Mouse (Mus musculus) spleen, adult 2 months (tissue): Measurements from ENCODE around the gene B4galnt3. TPM values are rescaled to one million over a fixed set of nuclear protein-coding genes. Genes with fewer than 3 reads are reported as not detected.

Experiments used
- DNase-seq, 2 experiments: peaks; one replicate each; pipeline versions ENCODE4 v3.0.0 to v3.0.0-alpha.2; 2012 to 2021; ENCODE audit warnings: low spot score in 2 of 2, low read depth in 1 of 2
- H3K27ac ChIP-seq: fragments of 200-500 bp; 2 replicates; pipeline ENCODE4 v1.5.1; 2012; ENCODE audit warnings: low read length, inconsistent platforms; ENCODE audit not compliant: insufficient read depth
- H3K27me3 ChIP-seq: fragments of 200-500 bp; 2 replicates; pipeline ENCODE4 v1.6.1; 2012; ENCODE audit warnings: mild to moderate bottlenecking, moderate library complexity, low read length, inconsistent platforms; ENCODE audit not compliant: control insufficient read depth, insufficient read depth
- H3K36me3 ChIP-seq: fragments of 200-500 bp; 2 replicates; pipeline ENCODE4 v1.6.1; 2012; ENCODE audit warnings: mild to moderate bottlenecking, low read length, inconsistent platforms; ENCODE audit not compliant: control insufficient read depth, insufficient read depth
- H3K4me1 ChIP-seq: fragments of 200-500 bp; 2 replicates; pipeline ENCODE4 v1.6.1; 2011; ENCODE audit warnings: inconsistent platforms; ENCODE audit not compliant: control insufficient read depth, insufficient read depth, insufficient read length
- H3K4me3 ChIP-seq: fragments of 200-500 bp; 2 replicates; pipeline ENCODE4 v1.5.1; 2011; ENCODE audit warnings: mild to moderate bottlenecking, inconsistent platforms; ENCODE audit not compliant: insufficient read depth, insufficient read length; ENCODE audit errors: extremely low read depth
- CTCF ChIP-seq: fragments of 200-500 bp; IDR thresholded peaks from 2 replicates; pipeline ENCODE4 v1.5.1; 2011; ENCODE audit warnings: mild to moderate bottlenecking, inconsistent platforms; ENCODE audit not compliant: insufficient read depth, insufficient read length, insufficient replicate concordance; ENCODE audit errors: extremely low read depth
- POLR2A ChIP-seq: fragments of 200-500 bp; IDR thresholded peaks from 2 replicates; pipeline ENCODE4 v1.6.1; 2011; ENCODE audit warnings: low read depth, low read length, inconsistent platforms
- WGBS: fragments of 180-500 bp; shearing (Covaris S2); methylation state at CpG from one replicate; pipeline ENCODE4 v1.1.7; 2018; 5-methylcytosine and 5-hydroxymethylcytosine counted together
- polyA plus RNA-seq: library from polyadenylated mRNA; depleted of rRNA; stranded (reverse); fragments of >200 nt; gene quantifications from 2 replicates; pipeline ENCODE4 v1.2.3, GENCODE M21; 2012

The B4galnt3 gene
- polyA plus RNA-seq, 1 experiment: 0.09 TPM

- Histone ChIP-seq H3K27ac (no peak overlapping the region), H3K4me3 (no peak overlapping the region), H3K4me1 (no peaks in the 10 kb centered on the region), H3K36me3 (no peaks in the 10 kb centered on the region), H3K27me3 (no peaks in the 10 kb centered on the region)
- TF ChIP-seq POLR2A: no peak
- TF ChIP-seq CTCF: no peak
- 70% methylated on average over 4 of the region's 4 CpGs for WGBS
- no peak for DNase-seq
Measured at GRCm38 (mm10) chr6:120274887-120275286, 19.5 kb downstream of the B4galnt3 start.

- Histone ChIP-seq H3K4me1 (no peaks in the 10 kb centered on the region), H3K4me3 (no peak overlapping the region), H3K27ac (no peak overlapping the region), H3K27me3 (no peaks in the 10 kb centered on the region), H3K36me3 (no peaks in the 10 kb centered on the region)
- 72% methylated on average over 8 of the region's 8 CpGs for WGBS
- DNase-seq: no peak
- no peak for TF ChIP-seq CTCF
- TF ChIP-seq POLR2A: no peak
Measured at GRCm38 (mm10) chr6:120274181-120274580, 20.2 kb downstream of the B4galnt3 start.

GRCm38 (mm10) chr6:120264151-120264550, 30.2 kb downstream of the B4galnt3 start:
- Histone ChIP-seq H3K4me3 (no peak overlapping the region), H3K36me3 (no peaks in the 10 kb centered on the region), H3K27me3 (no peaks in the 10 kb centered on the region), H3K27ac (no peak overlapping the region), H3K4me1 (no peaks in the 10 kb centered on the region)
- no peak for TF ChIP-seq CTCF
- TF ChIP-seq POLR2A: no peak
- 26% methylated on average over 6 of the region's 6 CpGs for WGBS
- no peak for DNase-seq

- 86% methylated on average over 7 of the region's 7 CpGs for WGBS
- TF ChIP-seq POLR2A (no peak), CTCF (no peak)
- Histone ChIP-seq H3K27me3 (no peaks in the 10 kb centered on the region), H3K27ac (no peak overlapping the region), H3K4me1 (no peaks in the 10 kb centered on the region), H3K4me3 (no peak overlapping the region), H3K36me3 (no peaks in the 10 kb centered on the region)
- no peak for DNase-seq
Measured at GRCm38 (mm10) chr6:120263608-120264007, 30.8 kb downstream of the B4galnt3 start.

- no peak overlapping the region for H3K27ac ChIP-seq
- TF ChIP-seq POLR2A (no peak), CTCF (no peak)
Measured at GRCm38 (mm10) chr6:120262886-120263531, 31.4 kb downstream of the B4galnt3 start.

GRCm38 (mm10) chr6:120259481-120259880, 34.9 kb downstream of the B4galnt3 start:
- no peak for DNase-seq
- no peak for TF ChIP-seq POLR2A
- TF ChIP-seq CTCF: no peak
- 52% methylated on average over 9 of the region's 9 CpGs for WGBS
- no peaks in the 10 kb centered on the region for H3K27me3 ChIP-seq
- H3K4me1 ChIP-seq: no peaks in the 10 kb centered on the region
- H3K4me3 ChIP-seq: no peak overlapping the region
- no peak overlapping the region for H3K27ac ChIP-seq
- no peaks in the 10 kb centered on the region for H3K36me3 ChIP-seq

More at GRCm38 (mm10) chr6:120262886-120263531, 31.4 kb downstream of the B4galnt3 start:
- no peaks in the 10 kb centered on the region for H3K27me3 ChIP-seq
- no peak for DNase-seq
- H3K4me3 ChIP-seq: no peak overlapping the region
- no peaks in the 10 kb centered on the region for H3K4me1 ChIP-seq
- 85% methylated on average over 12 of the region's 12 CpGs for WGBS
- no peaks in the 10 kb centered on the region for H3K36me3 ChIP-seq

- TF ChIP-seq POLR2A (no peak), CTCF (no peak)
- H3K27ac ChIP-seq: no peak overlapping the region
- no peak overlapping the region for H3K4me3 ChIP-seq
- no peaks in the 10 kb centered on the region for H3K36me3 ChIP-seq
- no peak for DNase-seq
- WGBS: 75% methylated on average over 5 of the region's 5 CpGs
- H3K4me1 ChIP-seq: no peaks in the 10 kb centered on the region
- no peaks in the 10 kb centered on the region for H3K27me3 ChIP-seq
Measured at GRCm38 (mm10) chr6:120256431-120256935, 37.9 kb downstream of the B4galnt3 start.
